Mouse (Mus musculus) ovary, postnatal 10 days (tissue): Measurements from ENCODE around the gene Rbsn.

ENCODE experiments used
- DNase-seq: peaks from one replicate; pipeline ENCODE4 v3.0.0; 2022; ENCODE audit warnings: low spot score

Gene Rbsn

DNA sequence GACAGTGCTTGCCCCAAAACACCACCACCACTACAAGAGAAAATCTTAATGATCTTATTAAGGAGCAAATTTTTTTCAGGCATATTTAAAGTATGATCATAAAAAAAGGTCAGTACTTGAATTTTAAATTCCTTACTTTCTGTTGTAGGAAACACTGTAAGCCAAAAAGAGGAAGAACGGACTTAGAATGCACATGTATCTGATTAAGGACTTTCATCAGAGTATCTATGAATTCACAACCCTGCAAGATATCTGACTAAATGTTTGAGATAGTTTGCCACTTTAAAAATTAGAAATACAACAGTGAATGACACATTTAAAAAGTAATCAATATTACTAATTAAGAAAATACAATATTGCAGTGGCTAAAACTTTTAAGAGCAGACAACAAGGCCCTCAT, 38.3 kb downstream of the Rbsn start:
- DNase-seq: no peak

DNA sequence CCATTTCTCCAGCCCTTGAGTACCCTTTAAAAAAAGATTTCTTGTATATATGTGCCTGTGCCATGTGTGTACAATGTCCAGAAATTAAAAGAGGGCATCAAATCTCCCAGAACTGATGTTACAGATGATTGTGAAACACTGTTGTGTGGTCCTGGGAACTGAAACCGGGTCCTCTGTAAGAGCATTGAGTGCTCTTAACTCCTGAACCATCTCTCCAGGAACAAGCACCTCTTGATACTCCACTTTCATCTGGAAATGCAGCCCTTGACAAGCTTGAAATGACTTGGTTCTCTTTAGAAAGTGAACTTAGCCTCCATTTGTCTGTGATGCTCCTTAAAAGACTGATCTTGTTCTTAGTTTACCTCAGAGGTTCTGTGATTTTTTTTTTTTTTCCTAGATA, 52.0 kb downstream of the Rbsn start:
- DNase-seq: no peak

- no peak for DNase-seq
These were observed 55.9 kb downstream of the Rbsn start for GRCm38 (mm10) chr6:92158801-92159200.

- no peak for DNase-seq
These were observed 61.0 kb downstream of the Rbsn start for GRCm38 (mm10) chr6:92153774-92154173.

DNA sequence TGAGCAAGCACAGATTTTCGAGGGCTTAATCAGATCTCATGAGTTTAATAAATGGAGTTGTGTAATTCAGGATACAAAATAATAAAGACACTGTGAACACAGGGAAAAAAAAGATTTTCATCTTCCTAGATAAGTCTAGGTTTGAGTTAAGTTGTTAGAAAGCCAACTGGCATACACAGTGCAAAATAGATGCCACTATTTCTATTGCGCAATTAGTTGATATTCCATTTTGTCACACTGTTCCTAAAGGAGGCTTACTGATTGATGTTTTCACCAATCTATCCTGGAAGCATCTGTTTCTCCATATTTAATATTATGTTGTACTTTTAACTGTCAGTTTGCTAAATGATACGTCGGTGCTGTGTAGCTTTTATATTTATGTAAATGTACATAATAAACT, 68.8 kb downstream of the Rbsn start:
- DNase-seq: no peak
